Mouse (Mus musculus) lung, adult 2 months (tissue): Measurements from ENCODE around the gene Tal1. TPM values are rescaled to one million over a fixed set of nuclear protein-coding genes. Genes with fewer than 3 reads are reported as not detected.

Source experiments
- DNase-seq: peaks from one replicate; pipeline ENCODE4 v3.0.0; 2022
- H3K4me1 ChIP-seq: fragments of 200-500 bp; 2 replicates; pipeline ENCODE4 v1.6.1; 2011; ENCODE audit warnings: low read length; ENCODE audit not compliant: control insufficient read depth, insufficient read depth
- H3K4me3 ChIP-seq: fragments of 200-500 bp; replicated peaks from 2 replicates; pipeline ENCODE3; 2011; ENCODE audit warnings: low read depth, mild to moderate bottlenecking, control low read depth, low read length; ENCODE audit errors: extremely low read depth
- CTCF ChIP-seq: fragments of 200-500 bp; IDR thresholded peaks from 2 replicates; pipeline ENCODE4 v1.5.1; 2011; ENCODE audit warnings: mild to moderate bottlenecking, low read length, control low read depth; ENCODE audit not compliant: insufficient read depth
- POLR2A ChIP-seq: fragments of 200-500 bp; IDR thresholded peaks from 2 replicates; pipeline ENCODE4 v1.6.1; 2011; ENCODE audit warnings: low read depth, mild to moderate bottlenecking, control low read depth, low read length, borderline replicate concordance; ENCODE audit errors: extremely low read depth
- WGBS: fragments of 180-500 bp; shearing (Covaris S2); methylation state at CpG from one replicate; pipeline ENCODE4 v1.1.7; 2018; 5-methylcytosine and 5-hydroxymethylcytosine counted together
- polyA plus RNA-seq: library from polyadenylated mRNA; depleted of rRNA; stranded (reverse); fragments of >200 nt; gene quantifications from 2 replicates; pipeline ENCODE4 v1.2.3, GENCODE M21; 2012

Gene Tal1
- polyA plus RNA-seq, 1 experiment, result 11.1 TPM

DNA sequence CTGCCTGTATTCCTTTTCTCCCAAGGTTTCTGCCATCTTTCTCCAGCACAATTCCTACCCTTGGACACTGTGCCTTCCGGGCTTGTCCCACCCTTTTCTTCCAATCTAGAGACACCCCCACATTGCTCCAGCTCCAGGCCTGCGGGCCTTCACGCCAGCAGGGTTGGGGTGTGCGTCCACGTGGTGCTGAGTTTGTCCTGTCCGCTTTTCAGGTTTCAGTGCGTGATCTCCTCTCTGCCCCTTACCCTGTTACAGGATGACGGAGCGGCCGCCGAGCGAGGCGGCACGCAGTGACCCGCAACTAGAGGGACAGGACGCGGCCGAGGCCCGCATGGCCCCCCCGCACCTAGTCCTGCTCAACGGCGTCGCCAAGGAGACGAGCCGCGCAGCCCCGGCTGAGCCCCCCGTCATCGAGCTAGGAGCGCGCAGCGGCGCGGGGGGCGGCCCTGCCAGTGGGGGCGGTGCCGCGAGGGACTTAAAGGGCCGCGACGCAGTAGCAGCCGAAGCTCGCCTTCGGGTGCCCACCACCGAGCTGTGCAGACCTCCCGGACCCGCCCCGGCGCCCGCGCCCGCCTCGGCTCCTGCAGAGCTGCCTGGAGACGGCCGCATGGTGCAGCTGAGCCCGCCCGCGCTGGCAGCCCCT, 6.8 kb downstream of the Tal1 start:
- Histone ChIP-seq H3K4me3 (peak overlapping the region; percentile 58), H3K4me1 (no peaks in the 10 kb centered on the region; the same call in 1 of the 2 replicates)
- no peak for DNase-seq
- WGBS, result under 1% methylated on average over 53 of the region's 58 CpGs
- TF ChIP-seq POLR2A, result no peak
- TF ChIP-seq CTCF, result no peak

DNA sequence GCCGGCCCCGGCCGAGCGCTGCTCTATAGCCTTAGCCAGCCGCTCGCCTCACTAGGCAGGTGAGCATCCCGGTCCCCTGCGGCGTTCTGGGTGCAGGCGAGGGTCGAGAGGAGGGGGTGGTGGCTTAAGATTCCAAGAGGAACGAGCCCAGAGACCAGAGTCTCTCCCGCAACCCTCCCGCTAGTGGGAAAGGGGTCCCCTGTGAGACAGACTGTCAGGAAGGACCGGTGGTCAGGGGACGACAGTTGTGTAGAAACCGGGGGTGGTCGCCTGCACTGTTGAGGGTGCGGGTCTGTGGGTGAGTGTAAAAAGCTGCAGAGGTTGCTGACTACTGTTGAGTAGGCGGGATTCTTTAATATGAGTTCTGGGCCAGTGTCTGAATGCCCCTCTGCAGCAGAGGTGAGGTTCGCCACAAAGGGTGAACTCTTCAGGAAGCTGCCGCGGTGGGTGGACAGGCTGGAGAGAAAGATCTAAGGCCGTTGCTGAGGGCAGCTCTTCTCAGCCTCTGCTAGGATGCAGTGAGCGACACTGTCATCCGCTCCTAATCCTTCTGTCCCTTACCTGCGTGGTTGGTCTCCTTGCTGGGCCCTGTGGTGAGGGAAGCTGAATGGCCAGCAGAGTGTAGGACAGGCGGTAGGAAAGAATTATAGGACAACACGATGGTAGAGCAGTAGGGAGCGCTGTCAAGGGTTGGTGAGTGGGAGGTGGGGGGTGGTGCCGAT, 7.5 kb downstream of the Tal1 start:
- no peak for DNase-seq
- no peak for TF ChIP-seq POLR2A
- TF ChIP-seq CTCF, result no peak
- H3K4me1 ChIP-seq, result no peaks in the 10 kb centered on the region; the same call in 1 of the 2 replicates
- WGBS, result 8% methylated on average over 31 of the region's 31 CpGs
- H3K4me3 ChIP-seq, result peak overlapping the region; percentile 20

DNA sequence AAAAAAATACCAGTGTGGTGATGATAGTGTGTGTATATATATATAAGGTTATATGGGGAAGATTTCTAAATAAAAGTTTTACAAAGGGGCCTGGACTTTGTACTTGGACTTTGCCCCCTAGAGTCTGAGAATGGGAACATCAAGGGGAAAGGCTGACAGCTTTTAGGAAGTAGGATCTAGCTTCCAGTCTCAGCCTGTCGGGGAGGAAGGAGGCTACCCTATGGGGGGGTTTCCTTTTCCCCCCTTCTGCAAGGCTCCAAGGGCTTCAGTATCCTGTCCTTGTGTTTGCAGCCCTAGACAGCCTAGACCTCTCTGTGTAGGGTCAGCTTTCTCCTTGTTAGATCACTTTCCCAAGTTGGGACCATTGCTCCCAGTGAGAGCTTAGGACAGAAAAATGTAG, 15.4 kb downstream of the Tal1 start:
- WGBS, result 14% methylated on average over 1 of the region's 1 CpGs
- no peak for DNase-seq
- H3K4me1 ChIP-seq, result peaks cover 7% of the 10 kb centered on the region; the same call in 1 of the 2 replicates
- no peak overlapping the region for H3K4me3 ChIP-seq
- TF ChIP-seq CTCF (no peak), POLR2A (no peak)

DNA sequence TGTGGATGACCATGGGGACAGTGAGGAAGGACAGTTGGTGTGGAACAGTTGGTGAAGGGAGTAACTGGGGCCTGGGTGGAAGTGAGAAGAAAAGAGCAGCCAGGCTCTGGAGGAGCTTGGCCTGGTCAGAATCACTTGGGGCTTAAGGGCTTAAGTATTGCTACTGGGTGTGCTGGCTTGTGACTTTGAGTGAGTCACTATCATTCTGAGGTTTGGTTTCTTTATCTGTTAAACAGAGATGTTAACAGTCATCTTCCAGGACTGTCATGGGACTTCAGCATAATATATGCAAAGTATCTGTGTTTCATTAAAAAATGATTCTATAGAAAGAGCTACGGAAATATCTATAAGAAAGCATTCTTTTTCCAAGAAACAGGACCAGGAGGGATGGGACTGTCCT, 18.6 kb downstream of the Tal1 start:
- no peak for TF ChIP-seq CTCF
- TF ChIP-seq POLR2A, result no peak
- WGBS, result 88% methylated on average over 1 of the region's 1 CpGs

DNA sequence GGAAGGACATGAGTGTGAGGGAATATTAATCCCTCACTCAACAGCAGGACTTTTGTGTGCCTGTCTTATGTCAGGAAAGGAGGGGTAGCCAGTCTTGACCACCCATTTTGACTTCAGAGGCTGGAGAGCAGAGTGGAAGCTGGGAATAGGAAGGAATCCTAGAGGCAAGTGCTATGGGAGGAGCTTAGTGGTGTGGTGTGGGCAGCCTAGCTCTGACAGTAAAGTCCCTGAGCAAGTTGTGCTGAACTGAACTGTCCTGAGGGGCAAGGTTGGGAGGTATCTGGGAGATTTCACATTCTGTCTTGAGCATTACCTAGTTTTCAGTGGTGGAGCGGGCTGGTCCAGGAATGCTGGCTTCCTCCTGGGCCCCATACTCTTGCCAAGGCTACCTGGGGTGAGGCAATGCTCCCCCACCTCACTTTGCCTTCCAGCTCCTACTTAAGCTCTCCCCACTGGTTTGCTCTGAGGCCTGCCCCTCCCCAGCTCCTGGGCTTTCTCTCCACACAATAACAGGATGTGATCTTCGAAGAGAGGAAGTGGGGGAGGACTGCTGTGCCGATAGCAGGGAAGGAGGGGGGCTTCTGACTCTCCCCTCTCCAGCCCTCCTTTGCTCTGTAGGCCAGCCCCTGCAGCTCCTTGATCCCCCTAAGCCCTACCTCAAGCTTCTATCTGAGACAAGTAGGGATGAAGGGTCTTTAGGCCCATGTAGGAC, 19.1 kb downstream of the Tal1 start:
- Histone ChIP-seq H3K4me3 (no peak overlapping the region), H3K4me1 (peaks cover 12% of the 10 kb centered on the region)
- WGBS, result 33% methylated on average over 3 of the region's 3 CpGs
- TF ChIP-seq POLR2A (peak; percentile 24; the same call in 1 of the 2 replicates), CTCF (no peak)
- no peak for DNase-seq

More for the DNA sequence above, 18.6 kb downstream of the Tal1 start:
- DNase-seq, result no peak
- H3K4me1 ChIP-seq, result peaks cover 11% of the 10 kb centered on the region
- H3K4me3 ChIP-seq, result no peak overlapping the region

DNA sequence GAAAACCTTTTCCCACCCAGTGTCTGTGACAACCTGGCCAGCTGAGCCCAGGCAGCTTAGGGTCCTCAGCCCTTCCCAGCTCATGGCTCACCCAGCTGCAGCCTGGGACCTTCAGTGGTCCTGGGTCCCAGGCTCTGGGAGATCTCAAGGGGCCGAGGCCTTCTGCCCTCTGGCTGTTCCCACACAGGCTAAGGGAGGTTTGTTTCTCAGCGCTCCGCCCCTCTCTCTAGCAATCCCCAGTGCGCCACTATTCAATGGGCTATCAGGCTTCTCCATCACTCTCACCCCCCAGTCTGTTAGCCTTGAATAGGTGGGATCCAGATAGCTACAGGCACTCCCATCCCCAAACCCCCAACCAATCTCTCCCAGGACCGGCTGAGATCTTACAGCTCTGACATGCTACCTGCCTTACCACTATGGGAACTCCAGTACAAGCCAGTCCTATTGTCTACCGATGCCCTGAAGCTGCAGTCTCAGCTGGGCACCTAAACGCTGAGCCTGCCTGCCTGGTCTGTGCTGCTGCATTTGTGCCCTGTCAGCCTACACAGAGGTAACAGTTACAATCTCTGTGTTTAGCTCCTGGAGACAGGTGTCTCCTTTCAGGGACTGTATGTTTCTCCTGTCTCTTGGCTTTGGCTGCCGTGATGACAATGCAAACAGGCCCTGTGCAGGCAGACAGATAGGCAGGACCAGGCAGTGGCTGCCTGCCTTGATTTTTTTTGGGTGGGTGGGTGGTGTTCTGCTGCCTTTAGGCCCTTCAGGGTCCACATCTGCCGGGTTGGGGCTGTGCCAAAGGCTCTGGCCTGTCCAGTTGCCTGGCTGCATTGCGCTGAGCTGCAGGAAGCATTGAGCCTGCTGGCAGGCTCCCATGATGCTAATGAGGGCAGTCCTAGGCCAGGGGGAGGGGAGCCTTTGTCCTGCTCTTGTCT, 22.9 kb downstream of the Tal1 start:
- TF ChIP-seq POLR2A, result no peak
- WGBS, result 49% methylated on average over 10 of the region's 10 CpGs
- Histone ChIP-seq H3K4me1 (peaks cover 12% of the 10 kb centered on the region), H3K4me3 (no peak overlapping the region)
- DNase-seq, result no peak

DNA sequence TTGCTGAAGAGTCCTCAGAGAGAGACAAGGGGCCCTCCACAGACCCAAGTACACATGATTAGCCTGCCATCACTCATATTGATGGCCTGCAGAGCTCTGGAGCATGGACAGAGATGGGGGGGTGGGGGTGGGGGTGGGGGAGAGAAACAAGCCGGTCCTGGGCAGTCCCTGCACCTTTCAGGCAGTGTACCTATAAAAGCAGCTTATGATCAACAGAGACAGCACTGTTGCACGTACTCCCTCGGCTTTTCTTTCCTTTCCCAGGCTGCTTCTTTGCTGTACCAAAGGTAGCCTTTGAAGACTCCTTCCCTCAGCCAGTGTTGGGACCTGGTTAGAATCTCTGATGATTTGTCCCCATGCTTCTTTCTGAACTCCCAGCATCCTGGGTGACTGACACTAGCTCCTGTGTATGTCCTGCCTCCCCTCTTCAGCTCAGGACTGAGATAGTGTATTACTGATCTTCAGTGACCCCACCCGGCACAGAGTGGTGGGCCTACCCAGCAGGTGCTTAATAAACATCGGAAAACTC, 23.7 kb downstream of the Tal1 start:
- DNase-seq, result no peak
- H3K4me1 ChIP-seq, result peaks cover 8% of the 10 kb centered on the region
- H3K4me3 ChIP-seq, result no peak overlapping the region
- TF ChIP-seq POLR2A (no peak), CTCF (no peak)
- WGBS, result 34% methylated on average over 5 of the region's 5 CpGs

DNA sequence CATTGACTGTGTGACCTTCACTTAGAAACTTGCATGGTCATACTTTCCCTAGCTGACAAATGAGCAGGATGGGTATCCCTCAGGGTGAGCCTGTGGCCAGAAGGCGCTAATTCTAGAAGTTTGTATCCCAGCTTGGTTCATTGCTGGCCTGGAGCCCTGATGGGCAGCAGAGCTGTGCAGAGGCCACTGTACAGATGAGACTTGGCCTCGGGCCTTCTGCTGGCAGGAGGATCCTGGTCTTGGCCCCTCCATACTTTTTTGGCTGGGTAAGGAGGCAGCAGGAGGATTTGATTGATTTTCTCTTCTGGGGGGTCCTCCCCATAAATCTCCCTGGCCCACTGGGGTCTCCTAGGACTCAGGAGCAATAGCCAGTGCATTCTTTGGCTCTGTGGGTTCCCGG, 26.8 kb downstream of the Tal1 start:
- peaks cover 5% of the 10 kb centered on the region; the same call in 1 of the 2 replicates for H3K4me1 ChIP-seq
- no peak for TF ChIP-seq POLR2A
- TF ChIP-seq CTCF, result no peak
- H3K4me3 ChIP-seq, result no peak overlapping the region
- DNase-seq, result no peak
- 78% methylated on average over 3 of the region's 3 CpGs for WGBS

DNA sequence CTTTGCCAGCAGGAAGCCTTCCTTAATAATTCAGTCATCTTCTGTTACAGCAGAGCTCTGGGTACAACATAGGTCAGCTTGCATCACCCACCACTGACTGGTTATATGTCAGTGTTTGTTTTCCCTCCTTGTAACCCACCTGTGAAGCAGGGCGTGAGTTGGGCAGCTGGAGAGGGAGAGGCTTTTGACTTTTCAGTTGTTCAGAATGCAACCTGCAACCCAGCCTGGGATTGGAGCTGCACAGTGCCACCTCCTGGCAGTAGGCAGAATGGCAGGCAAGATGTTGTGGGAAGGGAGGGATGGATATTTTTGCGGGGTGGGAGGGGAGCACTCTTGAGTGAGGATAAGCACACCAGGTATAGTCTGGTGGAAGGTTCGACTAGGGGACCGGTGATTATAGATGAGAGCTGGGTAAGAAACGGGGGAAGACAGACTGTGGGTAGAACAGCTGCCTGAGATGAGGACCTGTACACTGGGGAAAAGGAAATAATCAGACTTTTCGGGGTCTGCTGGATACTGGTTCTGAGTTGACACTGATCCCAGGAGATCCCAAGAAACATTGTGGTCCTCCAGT, 29.4 kb downstream of the Tal1 start:
- Histone ChIP-seq H3K4me3 (no peak overlapping the region), H3K4me1 (no peaks in the 10 kb centered on the region)
- WGBS, result 21% methylated on average over 6 of the region's 6 CpGs
- TF ChIP-seq POLR2A, result no peak
- TF ChIP-seq CTCF, result peak; percentile 98
- DNase-seq, result peak; percentile 62
